Mouse (Mus musculus) heart, adult 2 months (tissue): Measurements from ENCODE around the gene Usp36. TPM values are rescaled to one million over a fixed set of nuclear protein-coding genes. Genes with fewer than 3 reads are reported as not detected.

Source experiments
- DNase-seq, 2 experiments: peaks; one replicate each; pipeline ENCODE4 v3.0.0; 2021
- H3K27ac ChIP-seq: fragments of 200-600 bp; 2 replicates; pipeline ENCODE4 v1.8.1; 2022
- H3K27me3 ChIP-seq: fragments of 200-500 bp; 2 replicates; pipeline ENCODE4 v1.6.1; 2012; ENCODE audit warnings: mild to moderate bottlenecking, low read length, inconsistent platforms, mixed read lengths; ENCODE audit not compliant: control insufficient read depth, insufficient read depth
- H3K36me3 ChIP-seq: fragments of 200-500 bp; 2 replicates; pipeline ENCODE4 v1.6.1; 2012; ENCODE audit warnings: low read length, inconsistent platforms; ENCODE audit not compliant: control insufficient read depth, insufficient read depth
- H3K4me1 ChIP-seq: fragments of 200-500 bp; 2 replicates; pipeline ENCODE4 v1.6.1; 2011; ENCODE audit warnings: low read length; ENCODE audit not compliant: control insufficient read depth, insufficient read depth
- H3K4me3 ChIP-seq: fragments of 200-600 bp; 2 replicates; pipeline ENCODE4 v1.8.1; 2022
- H3K79me2 ChIP-seq: fragments of 200-500 bp; replicated peaks from 2 replicates; pipeline ENCODE4 v1.6.1; 2012; ENCODE audit warnings: mild to moderate bottlenecking, inconsistent platforms, low read length, moderate library complexity, mixed read lengths; ENCODE audit not compliant: control insufficient read depth, insufficient read depth
- H3K9ac ChIP-seq: fragments of 200-500 bp; 2 replicates; pipeline ENCODE4 v1.6.1; 2012; ENCODE audit warnings: low read depth, mild to moderate bottlenecking, control low read depth, inconsistent platforms, low read length, mixed read lengths
- CTCF ChIP-seq: fragments of 200-600 bp; IDR thresholded peaks from 2 replicates; pipeline ENCODE4 v1.8.1; 2022; ENCODE audit warnings: antibody characterized with exemption, mild to moderate bottlenecking, moderate library complexity
- EP300 ChIP-seq: fragments of 200-500 bp; IDR thresholded peaks from 2 replicates; pipeline ENCODE4 v1.6.1; 2011; ENCODE audit warnings: low read depth, low read length, control low read depth; ENCODE audit not compliant: insufficient read depth
- POLR2A ChIP-seq: fragments of 200-500 bp; IDR thresholded peaks from 2 replicates; pipeline ENCODE4 v1.6.1; 2011; ENCODE audit warnings: mild to moderate bottlenecking, low read depth, low read length, control low read depth; ENCODE audit not compliant: insufficient read depth
- WGBS: fragments of 180-500 bp; shearing (Covaris S2); methylation state at CpG from one replicate; pipeline ENCODE4 v1.1.7; 2018; 5-methylcytosine and 5-hydroxymethylcytosine counted together
- intact Hi-C: fragments of 180-260 bp; cut with DNase I; formaldehyde crosslinking; loops from one replicate; pipeline ENCODE4 v1.15.1; 2025
- polyA plus RNA-seq: library from polyadenylated mRNA; depleted of rRNA; stranded (reverse); fragments of >200 nt; gene quantifications from 2 replicates; pipeline ENCODE4 v1.2.3, GENCODE M21; 2012
- total RNA-seq, 2 experiments: library from RNA; stranded (reverse); gene quantifications; 2 replicates each; pipeline ENCODE4 v1.2.3; 2021

The Usp36 gene
- total and polyA plus RNA-seq, 3 experiments, result 10.3 to 15.5 (median 13.1) TPM

DNA sequence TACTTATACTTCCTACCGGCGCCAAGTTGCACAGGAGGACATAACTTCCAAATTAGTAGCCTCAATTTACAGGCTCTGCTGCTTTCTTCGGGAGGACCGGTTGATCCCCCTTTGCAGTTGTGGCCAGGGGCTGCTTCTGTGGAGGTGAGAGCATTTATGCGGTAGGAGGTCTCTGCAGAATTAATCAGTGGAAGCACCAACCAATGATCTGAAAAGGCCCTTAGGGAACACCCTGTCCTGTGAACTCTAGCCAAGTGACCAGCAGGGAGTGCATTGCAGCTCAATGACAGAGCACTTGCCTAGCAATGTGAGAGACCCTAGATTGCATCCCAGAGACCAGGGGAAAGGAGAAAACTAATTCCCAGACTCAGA, 41.0 kb downstream of the Usp36 start:
- no peak for DNase-seq
- peak overlapping the region; percentile 52 for H3K9ac ChIP-seq
- intact Hi-C loops, result loop anchor here (2.0 kb wide), 1 partner anchor 14 kb away; no protein-coding TSS in a partner anchor
- 2% methylated on average over 5 of the region's 5 CpGs for WGBS
- H3K36me3 ChIP-seq, result peaks cover 7% of the 10 kb centered on the region; the same call in 1 of the 2 replicates
- peak overlapping the region; percentile 54 for H3K4me3 ChIP-seq
- TF ChIP-seq POLR2A (peak; percentile 12; the same call in 1 of the 2 replicates), CTCF (peak; percentile 27), EP300 (no peak)
- peaks cover 12% of the 10 kb centered on the region for H3K4me1 ChIP-seq
- H3K27ac ChIP-seq, result peak overlapping the region; percentile 96
- H3K27me3 ChIP-seq, result no peaks in the 10 kb centered on the region
- H3K79me2 ChIP-seq, result peaks cover 1% of the 10 kb centered on the region; the same call in 1 of the 2 replicates

DNA sequence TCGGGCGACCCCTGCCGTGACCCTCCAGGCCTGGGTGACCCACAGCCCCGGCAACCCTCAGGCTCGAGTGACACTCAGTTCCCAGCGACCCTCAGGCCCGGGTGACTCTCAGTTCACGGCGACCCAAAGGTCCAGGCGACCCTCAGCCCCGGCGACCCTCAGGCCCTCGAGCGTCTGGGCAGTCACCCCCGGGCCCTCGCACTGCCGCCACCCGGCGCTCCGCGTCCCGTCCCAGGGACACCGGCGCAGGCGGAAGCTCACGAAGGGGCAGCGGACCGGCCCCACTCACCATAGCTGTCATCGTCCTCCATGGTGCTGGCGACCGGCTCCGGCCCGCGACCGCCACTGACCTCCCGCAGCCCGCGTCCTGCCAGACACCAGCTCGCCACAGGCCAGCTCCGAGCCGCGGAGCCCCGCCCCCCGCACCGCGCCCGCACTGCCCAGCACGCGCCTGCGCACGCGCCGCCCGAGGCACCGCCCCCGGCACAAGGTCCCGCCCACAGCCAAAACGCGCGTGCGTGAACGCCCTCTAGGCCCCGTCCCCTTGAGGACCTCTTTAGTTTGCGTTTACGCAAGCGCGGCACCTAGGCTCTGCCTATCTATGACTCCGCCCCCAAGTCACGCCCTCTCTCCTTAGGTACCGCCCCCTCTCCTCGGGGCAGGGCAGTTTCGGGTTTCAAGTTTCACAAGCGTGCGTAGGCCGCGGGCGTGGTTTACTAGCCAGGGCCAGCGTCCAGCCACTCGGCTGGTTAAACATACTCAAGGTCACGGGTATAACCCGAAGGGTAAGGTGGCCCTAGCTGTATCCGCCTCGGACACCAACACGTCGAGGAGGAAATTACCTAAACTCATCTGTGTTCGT, 41.7 kb downstream of the Usp36 start, which contains the start of gene Cyth1:
Gene Cyth1, minus strand, starts transcription at position 443 of the 862 bp plus-strand sequence.
- TF ChIP-seq POLR2A, result peak; percentile 92; the same call in 1 of the 2 replicates
- peak; percentile 70 for TF ChIP-seq EP300
- TF ChIP-seq CTCF, result no peak
- Histone ChIP-seq H3K9ac (peak within 1 kb of the TSS; percentile 90), H3K27me3 (no peaks in the 10 kb centered on the region), H3K36me3 (peaks cover 7% of the 10 kb centered on the region; the same call in 1 of the 2 replicates), H3K4me3 (peak within 1 kb of the TSS; percentile 79), H3K4me1 (peaks cover 10% of the 10 kb centered on the region), H3K79me2 (peaks cover 1% of the 10 kb centered on the region; the same call in 1 of the 2 replicates), H3K27ac (peak within 1 kb of the TSS; percentile 98)
- intact Hi-C loops, result loop anchor here (2.0 kb wide), 1 partner anchor 14 kb away; no protein-coding TSS in a partner anchor
- DNase-seq, result peak; percentile 100
- WGBS, result under 1% methylated on average over 81 of the region's 86 CpGs

- H3K9ac ChIP-seq, result peak overlapping the region; percentile 90
- peak overlapping the region; percentile 79 for H3K4me3 ChIP-seq
- WGBS, result under 1% methylated on average over 43 of the region's 43 CpGs
- H3K36me3 ChIP-seq, result peaks cover 10% of the 10 kb centered on the region
- H3K27ac ChIP-seq, result peak overlapping the region; percentile 98
- TF ChIP-seq CTCF, result peak; percentile 34
- no peak for TF ChIP-seq EP300
- peak; percentile 17; the same call in 1 of the 2 replicates for TF ChIP-seq POLR2A
- DNase-seq, result peak; percentile 77 to 79
- no peaks in the 10 kb centered on the region for H3K27me3 ChIP-seq
- peaks cover 1% of the 10 kb centered on the region; the same call in 1 of the 2 replicates for H3K79me2 ChIP-seq
- intact Hi-C loops, result loop anchor here (2.0 kb wide), 1 partner anchor 13 kb away; no protein-coding TSS in a partner anchor
- H3K4me1 ChIP-seq, result peaks cover 13% of the 10 kb centered on the region
These were observed 42.5 kb downstream of the Usp36 start for GRCm38 (mm10) chr11:118247359-118248095.

- no peak for DNase-seq
- H3K79me2 ChIP-seq, result peaks cover 1% of the 10 kb centered on the region; the same call in 1 of the 2 replicates
- peaks cover 18% of the 10 kb centered on the region for H3K36me3 ChIP-seq
- 36% methylated on average over 5 of the region's 5 CpGs for WGBS
- no peaks in the 10 kb centered on the region for H3K27me3 ChIP-seq
- H3K4me1 ChIP-seq, result peaks cover 19% of the 10 kb centered on the region
- intact Hi-C loops, result no loop called here
- H3K9ac ChIP-seq, result peak overlapping the region; percentile 90
- TF ChIP-seq EP300, result no peak
- no peak for TF ChIP-seq POLR2A
- TF ChIP-seq CTCF, result no peak
- peak overlapping the region; percentile 98 for H3K27ac ChIP-seq
- peak overlapping the region; percentile 79 for H3K4me3 ChIP-seq
These were observed 43.3 kb downstream of the Usp36 start for GRCm38 (mm10) chr11:118246724-118247123.

DNA sequence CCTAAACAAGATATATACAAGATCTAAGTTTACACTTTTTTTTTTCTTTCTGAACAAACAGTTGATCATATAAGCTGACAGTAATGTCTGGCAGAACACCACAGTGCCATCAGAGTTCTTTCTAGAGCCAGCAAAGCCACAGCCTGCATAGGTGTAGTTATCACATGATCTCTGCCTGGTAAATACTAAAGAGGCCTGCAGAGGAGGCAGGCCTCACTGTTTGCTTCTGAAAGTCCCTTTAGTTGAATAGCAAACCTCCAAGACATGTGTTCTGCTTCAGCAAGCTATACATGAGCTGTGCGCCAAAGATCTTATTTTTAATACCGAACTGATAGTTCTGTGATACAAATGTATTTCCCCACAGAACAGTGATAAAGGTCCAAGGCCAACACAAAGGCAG, 44.9 kb downstream of the Usp36 start:
- WGBS, result 76% methylated on average over 2 of the region's 2 CpGs
- Histone ChIP-seq H3K9ac (no peak overlapping the region), H3K4me1 (peaks cover 27% of the 10 kb centered on the region), H3K27ac (no peak overlapping the region), H3K79me2 (peaks cover 4% of the 10 kb centered on the region; the same call in 1 of the 2 replicates), H3K4me3 (no peak overlapping the region), H3K36me3 (peaks cover 18% of the 10 kb centered on the region), H3K27me3 (no peaks in the 10 kb centered on the region)
- no peak for DNase-seq
- intact Hi-C loops, result no loop called here
- TF ChIP-seq POLR2A (no peak), CTCF (no peak), EP300 (no peak)
